ENCODE assay signal across 15 mouse cellular contexts in genomic region chr8:71940293-71941208, GRCm38 (mm10). TPM values are rescaled to one million over a fixed set of nuclear protein-coding genes. Genes with fewer than 3 reads are reported as not detected.
DNase-seq lines count a peak whose midpoint lies in the region; ATAC-seq and TF ChIP-seq lines count a peak whose summit lies in the region.
"Had no signal": no experiment of that assay in that cellular context is flagged by ENCODE, and none has a peak within 500 bp of the region (broad histone marks: within the 10 kb centered on the region; RNA-seq: fewer than 3 reads in every experiment).

No protein-coding gene starts in this region.

- TF ChIP-seq CTCF in MEL (IDR thresholded peaks at IDR 0.05 in 2 of 3, conservative IDR thresholded peaks at IDR 0.05 in 1 of 3; ENCODE audit: control insufficient read depth in 1 of 3, insufficient read depth in 1 of 3, low read depth in 2 of 3, low read length in 3 of 3, poor library complexity in 1 of 3, severe bottlenecking in 1 of 3) = no peak

- 67% methylated on average over 2 of the region's 2 CpGs for WGBS in heart, embryonic 10.5 days
- WGBS in liver, embryonic 12.5 days (ENCODE audit: insufficient replicate concordance) = 45% methylated on average over 2 of the region's 2 CpGs
- WGBS in hindbrain, embryonic 11.5 days = 74% methylated on average over 2 of the region's 2 CpGs
- WGBS in embryonic facial prominence, embryonic 10.5 days = 71% methylated on average over 2 of the region's 2 CpGs

- H3K9me3 ChIP-seq in heart, embryonic 10.5 days = no peaks in the 10 kb centered on the region
- no peaks in the 10 kb centered on the region for H3K9me3 ChIP-seq in MEL (replicated peaks; ENCODE audit: insufficient read depth, low read length)
- no peaks in the 10 kb centered on the region for H3K9me3 ChIP-seq in liver, embryonic 12.5 days (replicated peaks)
- no peaks in the 10 kb centered on the region for H3K9me3 ChIP-seq in hindbrain, embryonic 11.5 days (ENCODE audit: control insufficient read depth, low read length)
- peaks cover 2% of the 10 kb centered on the region; the same call in 1 of the 2 replicates for H3K9me3 ChIP-seq in embryonic facial prominence, embryonic 10.5 days
- H3K9me3 ChIP-seq: embryonic facial prominence, embryonic 15.5 days had no signal

- no peak for TF ChIP-seq RAD21 in MEL (IDR thresholded peaks at IDR 0.05; ENCODE audit: low read depth, low read length)

- peak; percentile 78 for DNase-seq in heart, adult 11 months
- no peak for DNase-seq in heart, embryonic 10.5 days (ENCODE audit: low spot score)
- peak; percentile 82 for DNase-seq in MEL (ENCODE audit: low read depth, low spot score)
- DNase-seq in spleen, adult 12 weeks (ENCODE audit: low spot score) = peak; percentile 26
- no peak for DNase-seq in hindbrain, embryonic 11.5 days (ENCODE audit: low spot score)
- DNase-seq in testis, postnatal 14 days (ENCODE audit: low spot score) = no peak
- DNase-seq in embryonic facial prominence, embryonic 10.5 days (ENCODE audit: low spot score) = no peak
- DNase-seq: cerebellum, postnatal 25 days; gastrocnemius, postnatal 10 days; layer of hippocampus, adult 9-11 months; right cerebral cortex, postnatal 25 days had no signal

- TF ChIP-seq POLR2A in MEL (IDR thresholded peaks at IDR 0.05; ENCODE audit: control insufficient read depth in 1 of 2, insufficient read depth in 1 of 2, low read depth in 1 of 2, low read length in 2 of 2, poor library complexity in 1 of 2) = peak in 1 of 2 experiments; percentile 28; a peak in 1 of 4 replicates

- ATAC-seq in liver, embryonic 12.5 days = peak; percentile 85
- no peak for ATAC-seq in hindbrain, embryonic 11.5 days (ENCODE audit: low FRiP score)
- ATAC-seq: forebrain, embryonic 16.5 days had no signal

- TF ChIP-seq EP300 in MEL (IDR thresholded peaks at IDR 0.05; ENCODE audit: low read depth in 1 of 2, low read length in 2 of 2) = peak; percentile 3 to 14; a peak in 2 of 4 replicates

- no peaks in the 10 kb centered on the region for H3K36me3 ChIP-seq in heart, embryonic 10.5 days
- peaks cover 0 to 11% of the 10 kb centered on the region in 2 experiments; a peak in 2 of 4 replicates for H3K36me3 ChIP-seq in MEL (ENCODE audit: control insufficient read depth in 1 of 2, insufficient read depth in 2 of 2, low read length in 2 of 2)
- no peaks in the 10 kb centered on the region for H3K36me3 ChIP-seq in liver, embryonic 12.5 days
- H3K36me3 ChIP-seq in hindbrain, embryonic 11.5 days (ENCODE audit: control insufficient read depth, insufficient read depth, low read length) = no peaks in the 10 kb centered on the region
- no peaks in the 10 kb centered on the region for H3K36me3 ChIP-seq in embryonic facial prominence, embryonic 10.5 days (replicated peaks)
- H3K36me3 ChIP-seq: embryonic facial prominence, embryonic 15.5 days had no signal

- no peaks in the 10 kb centered on the region for H3K79me2 ChIP-seq in MEL (ENCODE audit: control insufficient read depth, insufficient read depth, low read length, poor library complexity)

- no peak overlapping the region for H3K9ac ChIP-seq in MEL (ENCODE audit: control insufficient read depth, low read depth, low read length, poor library complexity, severe bottlenecking)
- no peak overlapping the region for H3K9ac ChIP-seq in liver, embryonic 12.5 days
- no peak overlapping the region for H3K9ac ChIP-seq in hindbrain, embryonic 11.5 days (ENCODE audit: low read depth, low read length)
- H3K9ac ChIP-seq: embryonic facial prominence, embryonic 15.5 days had no signal

- no peak overlapping the region for H3K4me3 ChIP-seq in heart, embryonic 10.5 days
- peak overlapping the region in 1 of 2 experiments; percentile 31; a peak in 1 of 4 replicates for H3K4me3 ChIP-seq in MEL (ENCODE audit: control insufficient read depth in 1 of 2, insufficient read depth in 1 of 2, low read depth in 2 of 2, low read length in 2 of 2)
- no peak overlapping the region for H3K4me3 ChIP-seq in liver, embryonic 12.5 days
- no peak overlapping the region for H3K4me3 ChIP-seq in hindbrain, embryonic 11.5 days (ENCODE audit: low read depth, low read length)
- no peak overlapping the region for H3K4me3 ChIP-seq in embryonic facial prominence, embryonic 10.5 days
- H3K4me3 ChIP-seq: embryonic facial prominence, embryonic 15.5 days; myocyte had no signal

- H3K27ac ChIP-seq in heart, embryonic 10.5 days = no peak overlapping the region
- peak overlapping the region; percentile 65 for H3K27ac ChIP-seq in MEL (ENCODE audit: control insufficient read depth, low read depth, low read length)
- no peak overlapping the region for H3K27ac ChIP-seq in liver, embryonic 12.5 days
- H3K27ac ChIP-seq in hindbrain, embryonic 11.5 days (ENCODE audit: low read depth, low read length) = no peak overlapping the region
- no peak overlapping the region for H3K27ac ChIP-seq in embryonic facial prominence, embryonic 10.5 days (replicated peaks)
- H3K27ac ChIP-seq: embryonic facial prominence, embryonic 15.5 days had no signal

- no peak overlapping the region for H3K4me2 ChIP-seq in liver, embryonic 12.5 days
- no peak overlapping the region for H3K4me2 ChIP-seq in hindbrain, embryonic 11.5 days (replicated peaks; ENCODE audit: low read depth, low read length)
- H3K4me2 ChIP-seq: embryonic facial prominence, embryonic 15.5 days had no signal

- H3K27me3 ChIP-seq in heart, embryonic 10.5 days (ENCODE audit: insufficient read depth, poor library complexity, severe bottlenecking) = no peaks in the 10 kb centered on the region
- no peaks in the 10 kb centered on the region for H3K27me3 ChIP-seq in MEL (ENCODE audit: control insufficient read depth in 1 of 2, insufficient read depth in 2 of 2, low read length in 2 of 2)
- H3K27me3 ChIP-seq in liver, embryonic 12.5 days (replicated peaks) = peaks cover 12% of the 10 kb centered on the region
- H3K27me3 ChIP-seq in hindbrain, embryonic 11.5 days (ENCODE audit: control insufficient read depth, insufficient read depth, low read length) = no peaks in the 10 kb centered on the region
- no peaks in the 10 kb centered on the region for H3K27me3 ChIP-seq in embryonic facial prominence, embryonic 10.5 days (replicated peaks; ENCODE audit: low read depth, poor library complexity, severe bottlenecking)

- no peaks in the 10 kb centered on the region for H3K4me1 ChIP-seq in heart, embryonic 10.5 days
- peaks cover 6 to 15% of the 10 kb centered on the region in 2 experiments for H3K4me1 ChIP-seq in MEL (ENCODE audit: control insufficient read depth in 1 of 2, insufficient read depth in 2 of 2, low read length in 2 of 2)
- H3K4me1 ChIP-seq in liver, embryonic 12.5 days = peaks cover 9% of the 10 kb centered on the region
- no peaks in the 10 kb centered on the region for H3K4me1 ChIP-seq in hindbrain, embryonic 11.5 days (replicated peaks; ENCODE audit: control insufficient read depth, insufficient read depth, low read length)
- no peaks in the 10 kb centered on the region for H3K4me1 ChIP-seq in embryonic facial prominence, embryonic 10.5 days
- H3K4me1 ChIP-seq: embryonic facial prominence, embryonic 15.5 days had no signal

TF ChIP-seq in MEL, 35 proteins besides CTCF, POLR2A, EP300 and RAD21 (continues in another document):
- peak; percentile 49 for TF ChIP-seq TAL1 (IDR thresholded peaks at IDR 0.05; ENCODE audit: low read length)
- TF ChIP-seq TBP (IDR thresholded peaks at IDR 0.05; ENCODE audit: low read depth, low read length) = 0 out of 2 replicates have a peak, but pooled peaks have one; percentile 6
- TF ChIP-seq RCOR1 (IDR thresholded peaks at IDR 0.05; ENCODE audit: low read depth, low read length) = no peak
- TF ChIP-seq NRF1 (IDR thresholded peaks at IDR 0.05; ENCODE audit: insufficient read depth, low read depth, low read length, poor library complexity, severe bottlenecking) = no peak

RNA-seq across cellular contexts. Expression of gene Zfp961, which starts 10.3 kb away (rescaled TPM):
- polyA plus RNA-seq in heart, embryonic 10.5 days (2016; fragmentation: Nextera tagmentation; extraction: Ambion mirVana) = 16.2 and 19.5 TPM in 2 replicates
- 28.2 and 30.6 TPM in 2 replicates for total RNA-seq in MEL (2012; rRNA removed)
- polyA plus RNA-seq in MEL (2012; ENCODE audit: insufficient read depth in 1 of 2, insufficient read length in 2 of 2, low read depth in 1 of 2, low replicate concordance in 2 of 2, missing spikeins in 1 of 2) = 10 to 100 TPM in 1 of 2 experiments, not detected in 1; 26.1 TPM
- 13.4 and 14.1 TPM in 2 replicates for polyA plus RNA-seq in liver, embryonic 12.5 days (2016; fragmentation: Nextera tagmentation; extraction: Ambion mirVana)
- 21.4 and 27.0 TPM in 2 replicates for polyA plus RNA-seq in hindbrain, embryonic 11.5 days (2014; fragmentation: Nextera tagmentation; extraction: Ambion mirVana)
- 27.3 and 27.7 TPM in 2 replicates for polyA plus RNA-seq in embryonic facial prominence, embryonic 10.5 days (2016; fragmentation: Nextera tagmentation; extraction: Ambion mirVana)

RNA-seq across cellular contexts. Expression of gene Zfp617, which starts 32.1 kb away (rescaled TPM):
- polyA plus RNA-seq in heart, embryonic 10.5 days (2016; fragmentation: Nextera tagmentation; extraction: Ambion mirVana) = 29.4 and 31.3 TPM in 2 replicates
- total RNA-seq in MEL (2012; rRNA removed) = 12.6 and 14.6 TPM in 2 replicates
- 10 to 100 TPM in 1 of 2 experiments, not detected in 1; 11.0 TPM for polyA plus RNA-seq in MEL (2012; ENCODE audit: insufficient read depth in 1 of 2, insufficient read length in 2 of 2, low read depth in 1 of 2, low replicate concordance in 2 of 2, missing spikeins in 1 of 2)
- 12.4 and 13.1 TPM in 2 replicates for polyA plus RNA-seq in liver, embryonic 12.5 days (2016; fragmentation: Nextera tagmentation; extraction: Ambion mirVana)
- 40.2 and 43.5 TPM in 2 replicates for polyA plus RNA-seq in hindbrain, embryonic 11.5 days (2014; fragmentation: Nextera tagmentation; extraction: Ambion mirVana)
- 33.0 and 33.1 TPM in 2 replicates for polyA plus RNA-seq in embryonic facial prominence, embryonic 10.5 days (2016; fragmentation: Nextera tagmentation; extraction: Ambion mirVana)

RNA-seq across cellular contexts. Expression of gene Zfp882, which starts 32.1 kb away (rescaled TPM):
- 2.5 and 3.6 TPM in 2 replicates for polyA plus RNA-seq in heart, embryonic 10.5 days (2016; fragmentation: Nextera tagmentation; extraction: Ambion mirVana)
- 12.4 and 13.4 TPM in 2 replicates for total RNA-seq in MEL (2012; rRNA removed)
- polyA plus RNA-seq in MEL (2012; ENCODE audit: insufficient read depth in 1 of 2, insufficient read length in 2 of 2, low read depth in 1 of 2, low replicate concordance in 2 of 2, missing spikeins in 1 of 2) = 10 to 100 TPM in 1 of 2 experiments, not detected in 1; 16.1 TPM
- 1.1 and 1.4 TPM in 2 replicates for polyA plus RNA-seq in liver, embryonic 12.5 days (2016; fragmentation: Nextera tagmentation; extraction: Ambion mirVana)
- 9.1 and 12.4 TPM in 2 replicates for polyA plus RNA-seq in hindbrain, embryonic 11.5 days (2014; fragmentation: Nextera tagmentation; extraction: Ambion mirVana)
- polyA plus RNA-seq in embryonic facial prominence, embryonic 10.5 days (2016; fragmentation: Nextera tagmentation; extraction: Ambion mirVana) = 8.4 TPM in 2 replicates

RNA-seq across cellular contexts. Expression of gene Zfp709, which starts 58.7 kb away (rescaled TPM):
- 5.1 and 5.2 TPM in 2 replicates for polyA plus RNA-seq in heart, embryonic 10.5 days (2016; fragmentation: Nextera tagmentation; extraction: Ambion mirVana)
- total RNA-seq in MEL (2012; rRNA removed) = 5.0 and 7.2 TPM in 2 replicates
- 1 to 10 TPM in 1 of 2 experiments, not detected in 1; 3.0 TPM for polyA plus RNA-seq in MEL (2012; ENCODE audit: insufficient read depth in 1 of 2, insufficient read length in 2 of 2, low read depth in 1 of 2, low replicate concordance in 2 of 2, missing spikeins in 1 of 2)
- polyA plus RNA-seq in liver, embryonic 12.5 days (2016; fragmentation: Nextera tagmentation; extraction: Ambion mirVana) = 2.0 and 2.5 TPM in 2 replicates
- 6.6 and 8.2 TPM in 2 replicates for polyA plus RNA-seq in hindbrain, embryonic 11.5 days (2014; fragmentation: Nextera tagmentation; extraction: Ambion mirVana)
- polyA plus RNA-seq in embryonic facial prominence, embryonic 10.5 days (2016; fragmentation: Nextera tagmentation; extraction: Ambion mirVana) = 4.6 and 5.5 TPM in 2 replicates

Comparison
In these comparisons a context has a peak if more than half of its experiments do, and no peak if none do; other contexts are left out.
1. DNase-seq: peak in heart, adult 11 months (single experiment), MEL (single experiment) and spleen, adult 12 weeks (single experiment); none in heart, embryonic 10.5 days (single experiment), hindbrain, embryonic 11.5 days (single experiment), testis, postnatal 14 days (single experiment) and embryonic facial prominence, embryonic 10.5 days (single experiment).